Mouse (Mus musculus): ENCODE data around the gene Nup93.
A peak's percentile ranks its signal among the peaks of the same experiment; 100 is the strongest.

DNA sequence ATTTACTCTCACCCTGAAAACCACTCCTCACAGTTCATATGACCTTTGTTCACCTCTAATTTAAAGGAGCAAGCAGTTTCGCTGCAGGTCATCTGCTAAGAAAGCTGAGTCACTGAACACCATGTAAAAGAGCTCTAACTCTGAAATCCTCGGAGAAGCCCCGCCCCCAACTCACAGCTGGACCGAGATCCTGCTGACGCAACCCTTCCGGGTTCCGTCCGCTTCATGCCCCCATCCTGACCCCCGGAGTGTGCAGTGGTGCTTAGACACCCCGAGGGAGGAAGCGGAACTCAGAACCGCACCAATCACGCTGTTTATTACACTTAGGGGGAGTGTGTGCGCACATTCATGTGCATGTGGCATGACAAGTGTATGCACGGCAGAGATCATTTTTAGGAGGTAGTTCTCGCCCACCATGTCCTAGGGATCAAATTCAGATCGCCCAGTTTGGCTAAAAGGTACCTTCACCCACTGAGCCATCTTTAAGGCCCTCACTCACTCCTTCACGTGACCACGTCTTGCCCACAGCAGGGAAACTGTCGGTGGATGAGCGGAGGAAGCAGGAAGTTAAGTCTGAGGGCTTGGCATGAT is 23.2 kb upstream of the Nup93 start:
- no peak for TF ChIP-seq CTCF (IDR thresholded peaks at IDR 0.05; ENCODE audit: low read depth, low read length)
- peak; percentile 48 for TF ChIP-seq POLR2A (IDR thresholded peaks at IDR 0.05; ENCODE audit: insufficient read depth, low read length)

Data from ES-Bruce4 (cell line).